Mouse (Mus musculus) testis, adult 2 months (tissue): Measurements from ENCODE around the gene Gm17555.

Experiments
- CTCF ChIP-seq: fragments of 200-500 bp; IDR thresholded peaks from 2 replicates; pipeline ENCODE4 v1.5.1; 2012; ENCODE audit warnings: low read depth, mild to moderate bottlenecking, inconsistent platforms, low read length, moderate library complexity; ENCODE audit not compliant: control insufficient read depth, insufficient read depth, insufficient replicate concordance
- POLR2A ChIP-seq: fragments of 200-500 bp; IDR thresholded peaks from 2 replicates; pipeline ENCODE4 v1.6.1; 2012; ENCODE audit warnings: low read depth, mild to moderate bottlenecking, inconsistent platforms, low read length, moderate library complexity; ENCODE audit not compliant: control insufficient read depth

DNA sequence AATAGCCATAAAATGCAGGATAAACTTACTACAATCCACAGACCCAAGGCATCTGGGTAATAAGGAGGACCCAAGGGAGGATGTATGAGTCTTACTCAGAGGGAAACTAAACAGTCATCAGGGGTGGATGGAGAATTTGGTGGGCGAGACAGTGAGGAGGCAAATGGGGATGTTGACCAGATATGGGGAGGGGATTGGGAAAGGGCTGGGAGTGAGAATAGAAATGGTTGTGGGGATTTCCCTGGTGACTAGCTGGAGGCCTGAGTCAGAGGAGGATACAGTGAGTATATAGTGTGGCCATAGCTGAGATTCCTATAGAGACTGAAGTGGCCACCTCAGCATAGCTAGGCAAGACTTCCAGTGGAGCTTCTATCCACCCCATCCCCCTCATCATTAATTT, 16.8 kb downstream of the Gm17555 start:
- TF ChIP-seq CTCF = no peak
- TF ChIP-seq POLR2A = no peak
